Mouse (Mus musculus): ENCODE results near the gene Trpc2. TPM values are rescaled to one million over a fixed set of nuclear protein-coding genes. Genes with fewer than 3 reads are reported as not detected.

Trpc2 gene
- polyA plus RNA-seq, 1 experiment from 2014 or later = not detected

Other genes with a start within 250 kb of the Trpc2 start
- 49.9 and 52.1 TPM in 2 replicates for gene Inppl1, start 244.9 kb upstream of the Trpc2 start, polyA plus RNA-seq (2015; fragmentation: Nextera tagmentation; extraction: Ambion mirVana)
- 1.8 and 2.3 TPM in 2 replicates for gene Folr2, start 225.9 kb upstream of the Trpc2 start, polyA plus RNA-seq (2015; fragmentation: Nextera tagmentation; extraction: Ambion mirVana)
- gene Anapc15, start 219.4 kb upstream of the Trpc2 start, polyA plus RNA-seq (2015; fragmentation: Nextera tagmentation; extraction: Ambion mirVana) = 75.1 and 78.9 TPM in 2 replicates
- 51.0 and 63.0 TPM in 2 replicates for gene Folr1, start 212.3 kb upstream of the Trpc2 start, polyA plus RNA-seq (2015; fragmentation: Nextera tagmentation; extraction: Ambion mirVana)
- 151 and 158 TPM in 2 replicates for gene Lamtor1, start 177.2 kb upstream of the Trpc2 start, polyA plus RNA-seq (2015; fragmentation: Nextera tagmentation; extraction: Ambion mirVana)
- 0.24 and 0.53 TPM in 2 replicates for gene Tomt, start 176.8 kb upstream of the Trpc2 start, polyA plus RNA-seq (2015; fragmentation: Nextera tagmentation; extraction: Ambion mirVana)
- 9.2 and 9.9 TPM in 2 replicates for gene Lrrc51, start 149.2 kb upstream of the Trpc2 start, polyA plus RNA-seq (2015; fragmentation: Nextera tagmentation; extraction: Ambion mirVana)
- gene Numa1, start 149.0 kb upstream of the Trpc2 start, polyA plus RNA-seq (2015; fragmentation: Nextera tagmentation; extraction: Ambion mirVana) = 70.1 and 73.5 TPM in 2 replicates
- 2.5 and 3.0 TPM in 2 replicates for gene Il18bp, start 64.4 kb upstream of the Trpc2 start, polyA plus RNA-seq (2015; fragmentation: Nextera tagmentation; extraction: Ambion mirVana)
- gene Rnf121, start 17.6 kb upstream of the Trpc2 start, polyA plus RNA-seq (2015; fragmentation: Nextera tagmentation; extraction: Ambion mirVana) = 28.3 and 28.4 TPM in 2 replicates
- 33.9 and 39.0 TPM in 2 replicates for gene Xndc1, start 17.6 kb upstream of the Trpc2 start, polyA plus RNA-seq (2015; fragmentation: Nextera tagmentation; extraction: Ambion mirVana)
- gene Xntrpc, start 17.4 kb upstream of the Trpc2 start, polyA plus RNA-seq (2015; fragmentation: Nextera tagmentation; extraction: Ambion mirVana) = 1.6 and 1.7 TPM in 2 replicates
- gene Art1, start 18.6 kb downstream of the Trpc2 start, polyA plus RNA-seq (2015; fragmentation: Nextera tagmentation; extraction: Ambion mirVana) = 2.4 and 3.4 TPM in 2 replicates
- gene Art5, start 26.4 kb downstream of the Trpc2 start, polyA plus RNA-seq (2015; fragmentation: Nextera tagmentation; extraction: Ambion mirVana) = 1.6 and 2.1 TPM in 2 replicates
- not detected in 2 replicates for gene Chrna10, start 33.7 kb downstream of the Trpc2 start, polyA plus RNA-seq (2015; fragmentation: Nextera tagmentation; extraction: Ambion mirVana)
- gene Nup98, start 127.1 kb downstream of the Trpc2 start, polyA plus RNA-seq (2015; fragmentation: Nextera tagmentation; extraction: Ambion mirVana) = 39.0 TPM in 2 replicates
- gene Pgap2, start 127.1 kb downstream of the Trpc2 start, polyA plus RNA-seq (2015; fragmentation: Nextera tagmentation; extraction: Ambion mirVana) = 72.3 and 75.2 TPM in 2 replicates
- 53.1 and 59.1 TPM in 2 replicates for gene Rhog, start 172.9 kb downstream of the Trpc2 start, polyA plus RNA-seq (2015; fragmentation: Nextera tagmentation; extraction: Ambion mirVana)
- 14.8 and 16.2 TPM in 2 replicates for gene Stim1, start 184.7 kb downstream of the Trpc2 start, polyA plus RNA-seq (2015; fragmentation: Nextera tagmentation; extraction: Ambion mirVana)

Measured in kidney, embryonic 15.5 days (tissue).